Mouse (Mus musculus) splenic B cell, adult 2 months (primary cell): ENCODE measurements around the gene Slc48a1.
A peak's percentile ranks its signal among the peaks of the same experiment; 100 is the strongest.

Experiments
- DNase-seq: peaks from one replicate; pipeline ENCODE4 v3.0.0-alpha.2; 2011; ENCODE audit warnings: low read depth, low spot score
- H3K27me3 ChIP-seq: 2 replicates; pipeline ENCODE4 v1.6.1; 2012; ENCODE audit warnings: mild to moderate bottlenecking, low read length, moderate library complexity, mixed read lengths; ENCODE audit not compliant: control insufficient read depth, poor library complexity, insufficient read depth, severe bottlenecking
- H3K36me3 ChIP-seq: 2 replicates; pipeline ENCODE4 v1.6.1; 2012; ENCODE audit warnings: mild to moderate bottlenecking, low read length, moderate library complexity, mixed read lengths; ENCODE audit not compliant: control insufficient read depth, poor library complexity, insufficient read depth, severe bottlenecking

The Slc48a1 gene

GRCm38 (mm10) chr15:97813452-97814204 lies 35.3 kb downstream of the Slc48a1 start:
- Histone ChIP-seq H3K36me3 (peaks cover under 1% of the 10 kb centered on the region), H3K27me3 (no peaks in the 10 kb centered on the region)
- no peak for DNase-seq

GRCm38 (mm10) chr15:97814703-97815102 lies 36.4 kb downstream of the Slc48a1 start:
- no peaks in the 10 kb centered on the region for H3K27me3 ChIP-seq
- DNase-seq, result no peak
- no peaks in the 10 kb centered on the region; the same call in 1 of the 2 replicates for H3K36me3 ChIP-seq

- DNase-seq, result no peak
- no peaks in the 10 kb centered on the region; the same call in 1 of the 2 replicates for H3K36me3 ChIP-seq
- no peaks in the 10 kb centered on the region for H3K27me3 ChIP-seq
Observed at GRCm38 (mm10) chr15:97815254-97815653, 36.9 kb downstream of the Slc48a1 start.

- peak; percentile 22 for DNase-seq
- Histone ChIP-seq H3K36me3 (no peaks in the 10 kb centered on the region; the same call in 1 of the 2 replicates), H3K27me3 (no peaks in the 10 kb centered on the region)
Observed at GRCm38 (mm10) chr15:97816199-97816994, 38.1 kb downstream of the Slc48a1 start.

GRCm38 (mm10) chr15:97819937-97820336 lies 41.6 kb downstream of the Slc48a1 start:
- Histone ChIP-seq H3K27me3 (no peaks in the 10 kb centered on the region), H3K36me3 (no peaks in the 10 kb centered on the region)
- no peak for DNase-seq

GRCm38 (mm10) chr15:97821321-97821982 lies 43.1 kb downstream of the Slc48a1 start:
- no peaks in the 10 kb centered on the region for H3K27me3 ChIP-seq
- H3K36me3 ChIP-seq, result no peaks in the 10 kb centered on the region
- peak; percentile 70 for DNase-seq

- peak; percentile 66 for DNase-seq
- Histone ChIP-seq H3K36me3 (no peaks in the 10 kb centered on the region), H3K27me3 (no peaks in the 10 kb centered on the region)
Observed at GRCm38 (mm10) chr15:97821983-97822363, 43.7 kb downstream of the Slc48a1 start.

- Histone ChIP-seq H3K36me3 (no peaks in the 10 kb centered on the region), H3K27me3 (no peaks in the 10 kb centered on the region)
- peak; percentile 18 for DNase-seq
Observed at GRCm38 (mm10) chr15:97822545-97823228, 44.4 kb downstream of the Slc48a1 start.

GRCm38 (mm10) chr15:97823479-97823878 lies 45.2 kb downstream of the Slc48a1 start:
- Histone ChIP-seq H3K36me3 (no peaks in the 10 kb centered on the region), H3K27me3 (no peaks in the 10 kb centered on the region)
- DNase-seq, result no peak

GRCm38 (mm10) chr15:97824042-97824441 lies 45.7 kb downstream of the Slc48a1 start:
- no peaks in the 10 kb centered on the region for H3K27me3 ChIP-seq
- no peaks in the 10 kb centered on the region for H3K36me3 ChIP-seq
- no peak for DNase-seq

- DNase-seq, result peak; percentile 96
- H3K36me3 ChIP-seq, result no peaks in the 10 kb centered on the region
- H3K27me3 ChIP-seq, result no peaks in the 10 kb centered on the region
Observed at GRCm38 (mm10) chr15:97825071-97825940, 47.0 kb downstream of the Slc48a1 start.

GRCm38 (mm10) chr15:97825941-97826587 lies 47.7 kb downstream of the Slc48a1 start:
- DNase-seq, result peak; percentile 44
- no peaks in the 10 kb centered on the region for H3K36me3 ChIP-seq
- no peaks in the 10 kb centered on the region for H3K27me3 ChIP-seq

GRCm38 (mm10) chr15:97826588-97827261 lies 48.4 kb downstream of the Slc48a1 start:
- no peak for DNase-seq
- Histone ChIP-seq H3K27me3 (no peaks in the 10 kb centered on the region), H3K36me3 (no peaks in the 10 kb centered on the region)
